Mouse (Mus musculus) gastrocnemius, postnatal 36 days (tissue): ENCODE measurements around the gene Rdh16. TPM values are rescaled to one million over a fixed set of nuclear protein-coding genes. Genes with fewer than 3 reads are reported as not detected.
"Not testable (repeated sequence)": the region's sequence is repeated elsewhere in the genome, so short reads cannot be mapped to it uniquely, and the experiment has no call there.

Source experiments
- DNase-seq, 2 experiments: peaks; one replicate each; pipeline ENCODE4 v3.0.0; 2022
- intact Hi-C: fragments of 180-260 bp; cut with DNase I; formaldehyde crosslinking; loops from one replicate; pipeline ENCODE4 v1.15.1; 2025
- total RNA-seq, 2 experiments: library from RNA; stranded (reverse); gene quantifications; 2 replicates each; pipeline ENCODE4 v1.2.3; 2021

Rdh16 gene
- total RNA-seq, 2 experiments from 2014 or later, result not detected

DNA sequence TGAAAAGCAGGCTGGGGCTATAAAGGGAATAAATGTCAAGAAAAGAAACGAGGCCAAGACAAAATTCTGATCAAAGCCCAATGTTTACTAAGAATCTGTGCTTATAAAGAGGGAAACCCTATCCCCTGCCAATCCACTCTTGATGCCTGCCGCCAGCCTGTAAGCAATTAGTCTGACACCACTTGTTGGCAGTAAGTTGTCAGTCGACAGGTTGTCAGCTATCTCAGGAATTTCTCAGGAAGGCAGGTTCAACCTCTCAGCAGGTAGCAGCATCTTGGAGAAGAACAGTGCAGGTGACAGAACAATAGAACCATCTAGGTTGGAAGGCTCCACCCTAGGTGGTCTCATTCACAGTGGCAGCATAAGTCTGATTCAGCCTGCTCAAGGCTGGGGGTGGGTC is 28.2 kb downstream of the Rdh16 start:
- intact Hi-C loops, result no loop called here
- DNase-seq, result no peak

DNA sequence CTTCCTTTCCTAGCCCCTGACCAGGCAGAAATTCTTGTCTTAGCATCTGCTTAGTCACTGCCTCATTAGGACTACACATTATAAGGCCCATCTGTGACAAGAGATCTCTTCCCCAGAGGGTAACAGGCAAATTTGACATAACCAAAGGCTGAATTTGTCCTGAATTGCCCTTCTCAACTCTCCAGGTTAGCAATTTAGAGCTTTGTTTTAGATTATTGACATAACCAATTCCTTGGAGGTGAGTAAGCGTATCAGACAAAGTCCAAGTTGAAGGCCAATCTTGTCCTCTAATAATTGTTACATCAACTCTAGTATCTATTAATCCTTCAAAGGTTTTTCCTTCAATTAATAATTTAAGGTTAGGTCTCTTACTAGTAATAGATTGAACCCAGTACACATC is 33.2 kb downstream of the Rdh16 start:
- intact Hi-C loops, DNase-seq: not testable (repeated sequence)

DNA sequence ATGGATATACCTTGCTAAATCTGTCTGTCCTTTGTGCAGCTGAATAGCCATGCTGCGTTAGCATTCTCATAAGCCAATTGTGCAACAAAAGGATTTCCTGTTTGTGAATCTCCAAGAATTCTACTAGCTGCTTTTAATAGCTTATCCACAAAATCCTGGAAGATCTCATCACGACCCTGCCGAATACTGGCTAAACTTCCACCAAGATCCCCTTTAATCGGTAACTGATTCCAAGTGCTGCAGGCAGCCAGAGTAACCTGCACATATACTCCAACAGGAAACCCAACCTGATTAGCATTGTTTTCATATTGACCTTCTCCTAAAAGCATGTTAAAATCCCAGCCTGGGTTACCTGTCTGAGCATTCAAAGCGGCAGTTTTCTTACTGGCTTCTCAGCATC is 34.3 kb downstream of the Rdh16 start:
- intact Hi-C loops, result no loop called here
- no peak for DNase-seq

DNA sequence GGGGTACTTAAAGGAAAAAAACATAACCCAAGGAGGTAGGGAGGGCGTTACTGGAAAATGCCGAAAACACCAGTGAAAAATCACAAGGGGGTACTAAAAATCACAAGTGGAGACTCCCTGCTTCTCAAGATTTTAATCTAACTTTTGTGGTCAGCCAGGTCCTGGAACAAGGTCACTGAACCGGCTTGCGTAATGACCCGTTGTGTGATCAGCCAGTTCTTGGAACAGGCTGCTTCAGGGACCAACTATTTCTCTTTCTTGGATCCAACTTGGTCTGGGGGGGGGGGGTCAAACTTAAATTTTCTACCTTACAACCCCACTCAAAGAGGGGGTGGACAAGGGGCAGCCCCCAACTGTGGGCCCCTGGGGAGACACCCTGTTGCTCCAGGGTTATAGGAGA is 36.8 kb downstream of the Rdh16 start:
- DNase-seq, intact Hi-C loops: not testable (repeated sequence)

DNA sequence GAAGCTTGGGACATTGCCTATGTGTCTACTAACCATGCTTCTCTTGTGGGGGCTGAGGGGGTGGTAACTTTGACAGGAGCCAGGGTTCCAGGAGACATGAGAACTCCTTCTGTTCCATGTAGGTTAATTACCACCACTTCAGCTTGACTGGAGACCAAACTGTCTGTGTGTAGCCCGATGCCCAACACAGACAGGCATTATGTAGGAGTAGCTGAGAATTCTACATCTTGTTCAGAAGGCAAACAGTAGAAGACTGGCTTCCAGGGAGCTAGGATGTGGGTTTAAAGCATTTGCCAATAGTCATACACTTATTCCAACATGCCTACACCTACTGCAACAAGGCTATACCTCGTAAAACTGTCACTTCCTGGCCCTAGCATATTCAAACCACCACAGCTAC is 37.6 kb downstream of the Rdh16 start:
- intact Hi-C loops, result no loop called here
- no peak for DNase-seq

DNA sequence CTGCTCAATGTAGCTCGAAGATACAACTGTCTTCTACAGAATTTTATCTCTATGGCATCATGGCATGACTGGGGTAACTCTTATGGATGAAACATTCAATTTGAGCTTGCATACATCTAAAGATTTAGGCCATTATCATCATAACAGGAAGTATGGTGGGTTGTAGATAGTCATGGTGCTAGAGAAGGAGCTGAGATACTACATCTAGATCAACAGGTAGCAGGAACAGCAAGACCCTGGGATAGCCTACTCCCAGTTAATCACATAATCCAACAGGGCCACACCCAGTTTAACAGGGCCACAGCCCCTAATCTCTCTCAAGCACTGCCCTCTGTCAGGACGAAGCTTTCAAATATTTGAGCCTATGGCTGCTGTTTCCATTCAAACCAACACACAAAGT is 39.8 kb downstream of the Rdh16 start:
- no peak for DNase-seq
- intact Hi-C loops, result no loop called here

DNA sequence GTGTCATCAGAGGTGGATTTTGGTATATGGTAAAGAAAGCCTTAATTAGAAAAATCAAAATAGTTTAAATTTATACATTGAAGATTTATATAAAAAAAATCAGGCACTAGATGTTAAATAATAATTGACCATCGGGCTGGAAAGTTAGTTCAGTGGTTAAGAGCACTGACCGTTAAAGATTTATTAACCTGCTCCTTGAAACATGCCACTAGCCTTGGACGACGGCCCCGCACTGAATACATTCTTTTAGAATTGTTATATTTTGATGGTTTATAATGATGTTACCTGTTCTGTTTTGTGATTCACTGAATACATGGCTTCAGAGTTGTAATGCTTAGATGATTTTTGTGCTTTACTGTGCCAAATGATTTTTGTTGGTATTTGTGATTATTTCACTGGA is 45.0 kb downstream of the Rdh16 start:
- DNase-seq, intact Hi-C loops: not testable (repeated sequence)

DNA sequence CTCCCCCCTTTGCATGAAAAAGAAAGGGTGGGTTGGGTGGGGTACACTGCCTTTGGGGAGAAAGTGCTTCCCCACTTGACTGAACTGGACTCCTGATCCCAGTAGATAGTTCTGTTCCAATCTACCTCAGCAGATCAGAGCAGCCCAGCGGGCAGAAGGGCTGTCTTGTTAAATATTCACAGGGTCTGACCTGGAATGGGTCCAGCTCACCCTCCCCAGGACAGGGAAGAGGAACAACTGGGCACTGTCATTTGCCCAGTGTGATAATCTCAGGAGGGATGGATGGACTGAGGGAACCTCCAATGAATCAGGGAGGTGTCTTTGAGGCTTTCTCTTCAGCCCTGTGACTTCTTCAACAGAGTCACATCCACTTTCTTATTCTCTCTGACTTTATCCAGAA is 47.1 kb downstream of the Rdh16 start:
- intact Hi-C loops, result no loop called here

DNA sequence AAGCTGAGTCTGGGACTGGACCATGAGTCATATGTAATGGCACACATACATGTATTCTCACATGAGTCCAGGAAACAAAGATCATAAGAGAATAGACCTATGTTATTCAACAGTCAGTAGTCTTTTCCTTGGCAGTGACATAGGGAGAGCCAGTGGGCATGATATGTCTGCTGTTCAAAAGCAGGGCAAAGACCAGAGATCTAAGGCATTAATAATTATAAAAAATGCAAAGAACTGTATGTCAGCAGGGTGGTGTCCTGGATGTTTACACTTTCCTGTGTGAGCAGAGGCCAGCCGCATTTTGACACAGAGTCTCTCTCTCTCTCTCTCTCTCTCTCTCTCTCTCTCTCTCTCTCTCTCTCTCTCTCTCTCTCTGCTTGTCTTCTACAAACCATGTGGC is 48.7 kb downstream of the Rdh16 start, which contains the start of gene Rdh19:
Gene Rdh19 (plus strand): TSS at position 301 of the 400 bp plus-strand sequence.
- DNase-seq, result no peak
- intact Hi-C loops, result no loop called here

More for the DNA sequence above, 47.1 kb downstream of the Rdh16 start:
- no peak for DNase-seq

DNA sequence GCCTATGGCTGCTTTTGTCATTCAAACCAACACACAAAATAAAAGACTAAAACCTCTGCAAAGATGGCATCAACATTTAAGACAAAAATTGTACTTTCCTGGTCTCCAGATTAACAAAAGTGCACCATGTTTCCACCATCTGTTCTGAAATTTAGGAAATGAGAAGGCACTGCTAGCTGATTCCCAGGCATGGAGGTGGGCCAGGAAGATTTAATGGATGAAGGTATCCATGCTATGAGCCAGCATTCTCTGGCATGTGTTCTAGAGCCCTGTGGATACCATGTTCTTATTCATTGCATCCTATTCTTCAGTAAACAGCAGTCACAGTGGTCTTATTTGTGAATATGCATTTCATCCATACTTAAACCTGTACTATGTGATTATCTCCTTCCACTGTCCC is 55.4 kb downstream of the Rdh16 start:
- intact Hi-C loops, result no loop called here
- DNase-seq, result no peak

DNA sequence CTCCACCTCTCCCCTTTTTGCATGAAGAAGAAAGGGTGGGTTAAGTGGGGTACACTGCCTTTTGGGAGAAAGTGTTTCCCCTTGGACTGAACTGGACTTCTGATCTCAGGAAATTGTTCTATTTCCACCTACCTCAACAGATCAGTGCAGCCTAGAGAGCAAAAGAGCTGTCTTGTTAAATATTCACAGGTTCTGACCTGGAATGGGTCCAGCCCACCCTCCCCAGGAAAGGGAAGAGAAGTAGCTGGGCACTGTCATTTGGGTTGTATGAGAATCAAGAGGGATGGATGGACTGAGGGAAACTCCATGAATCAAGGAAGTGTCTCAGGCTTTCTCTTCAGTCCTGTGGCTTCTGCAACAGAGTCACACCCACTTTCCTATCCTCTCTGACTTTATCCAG is 64.0 kb downstream of the Rdh16 start:
- intact Hi-C loops, result no loop called here
- DNase-seq, result no peak

DNA sequence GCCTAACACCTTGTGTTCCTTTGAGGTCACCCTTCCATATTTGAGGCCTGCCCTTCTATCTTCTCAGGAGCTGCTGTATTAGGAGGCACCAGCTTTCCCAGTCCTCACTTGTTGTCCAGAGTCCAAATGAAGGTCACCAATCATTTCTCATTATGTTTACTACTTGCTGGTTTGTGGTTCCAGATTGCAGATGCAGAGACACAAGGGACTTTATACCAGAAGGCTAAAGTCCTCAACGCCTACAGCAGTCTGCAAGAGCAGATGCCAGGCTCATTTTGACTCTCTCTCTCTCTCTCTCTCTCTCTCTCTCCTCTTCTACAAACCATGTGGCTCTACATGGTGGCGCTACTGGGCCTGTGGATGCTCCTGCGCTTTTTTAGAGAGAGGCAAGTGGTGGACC is 65.3 kb downstream of the Rdh16 start, which contains the start of gene Rdh16f2:
Gene Rdh16f2 (plus strand): TSS at position 243 of the 400 bp plus-strand sequence.
- intact Hi-C loops, result no loop called here
- no peak for DNase-seq

DNA sequence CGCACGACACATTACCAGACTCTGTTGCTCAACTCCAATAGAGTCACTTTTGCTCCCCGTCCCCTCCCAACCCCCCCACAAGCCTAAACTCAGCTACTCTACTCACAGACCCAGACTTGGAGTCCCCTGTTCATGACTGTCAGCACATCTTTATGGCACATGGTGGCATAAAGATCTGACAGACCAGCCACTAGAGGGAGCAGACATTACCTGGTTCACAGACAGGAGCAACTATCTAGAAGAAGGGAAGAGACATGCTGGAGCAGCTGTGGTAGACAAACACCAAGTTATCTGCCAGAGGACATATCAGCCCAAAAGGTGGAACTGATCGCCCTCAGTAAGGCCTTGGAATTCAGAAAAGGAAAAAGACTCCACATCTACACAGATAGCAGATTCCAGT is 71.5 kb downstream of the Rdh16 start:
- intact Hi-C loops, result no loop called here
- DNase-seq, result no peak

DNA sequence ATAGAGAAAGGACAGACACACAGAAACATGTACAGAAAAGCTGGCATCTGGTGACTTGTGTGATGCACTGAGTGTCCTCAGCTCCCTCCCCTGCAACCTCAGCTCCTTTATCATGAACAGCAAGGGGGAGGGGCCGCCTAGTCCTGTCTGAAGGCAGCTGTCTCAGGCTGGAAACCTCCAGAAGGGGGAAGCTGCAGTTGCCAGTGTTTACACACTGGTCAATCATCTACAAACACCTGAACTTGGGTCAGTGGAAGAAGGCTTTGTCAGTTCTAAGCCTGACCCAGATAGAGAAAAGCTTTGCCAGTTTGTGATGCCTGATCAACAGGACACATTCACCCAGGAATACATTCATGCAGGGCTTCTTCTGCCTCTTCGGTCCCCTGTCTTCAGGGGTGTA is 76.7 kb downstream of the Rdh16 start:
- DNase-seq, result no peak
- intact Hi-C loops, result no loop called here

DNA sequence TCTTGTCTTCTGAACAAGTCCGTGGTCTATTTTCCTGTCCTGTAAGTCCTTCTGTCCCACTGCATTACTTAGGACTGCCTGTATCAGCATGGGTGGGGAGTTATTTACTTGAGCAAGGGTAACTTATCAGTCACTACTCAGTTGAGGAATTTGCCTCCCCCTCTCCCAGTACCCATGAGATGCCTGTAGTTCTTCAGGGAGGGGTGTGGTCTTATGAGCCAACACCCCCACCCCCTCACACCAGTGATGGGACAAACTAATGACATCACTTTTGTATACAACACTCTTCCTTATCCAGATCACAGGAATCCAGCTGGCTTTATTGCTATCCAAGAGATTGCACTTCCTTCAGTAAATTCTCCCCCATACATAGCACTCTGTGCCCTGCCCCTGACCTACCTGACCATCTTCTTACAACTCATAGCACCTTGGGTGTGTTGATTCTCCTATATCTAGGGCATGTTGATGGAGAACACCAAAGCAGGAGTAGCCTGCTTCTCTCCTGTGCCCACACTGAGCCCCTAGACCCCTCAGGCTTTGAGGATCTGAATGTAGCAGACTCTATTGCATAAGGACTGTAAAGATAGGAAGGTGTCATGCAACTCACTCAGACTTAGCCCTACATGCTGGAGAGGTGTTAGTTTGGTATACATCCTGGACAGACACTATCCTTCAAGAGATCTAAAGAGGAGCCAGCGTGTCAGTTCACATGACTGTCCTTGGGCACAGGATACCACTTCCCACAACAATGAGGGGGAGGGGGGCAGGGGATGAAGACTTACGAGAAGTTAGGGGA is 77.5 kb downstream of the Rdh16 start:
- DNase-seq, result no peak
- intact Hi-C loops, result no loop called here

DNA sequence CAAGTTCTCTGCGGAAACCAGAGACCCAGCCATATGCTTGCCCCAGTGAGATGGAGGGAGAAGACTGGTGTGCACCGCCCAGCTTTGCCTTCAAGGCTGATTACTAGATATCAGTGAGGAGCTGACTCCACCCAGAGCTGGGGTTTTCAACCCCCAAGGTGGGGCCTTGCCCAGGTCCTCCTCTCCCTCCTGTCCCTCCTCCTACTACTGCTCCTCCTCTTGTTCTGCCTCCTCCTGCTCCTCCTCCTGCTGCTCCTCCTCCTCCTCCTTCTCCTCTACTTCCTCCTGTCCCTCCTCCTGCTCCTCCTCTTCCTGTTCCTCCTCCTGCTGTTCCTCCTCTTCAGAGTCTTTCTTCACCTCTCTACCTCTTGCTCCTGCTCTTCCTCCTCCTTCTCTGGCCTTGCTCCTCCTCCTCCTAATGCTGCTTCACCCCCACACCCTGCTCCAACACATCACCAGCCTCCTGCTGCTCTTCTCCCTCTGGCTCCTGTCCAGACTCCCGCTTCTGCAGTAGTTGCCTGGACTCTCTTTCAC is 78.3 kb downstream of the Rdh16 start:
- no peak for DNase-seq
- intact Hi-C loops, result no loop called here

DNA sequence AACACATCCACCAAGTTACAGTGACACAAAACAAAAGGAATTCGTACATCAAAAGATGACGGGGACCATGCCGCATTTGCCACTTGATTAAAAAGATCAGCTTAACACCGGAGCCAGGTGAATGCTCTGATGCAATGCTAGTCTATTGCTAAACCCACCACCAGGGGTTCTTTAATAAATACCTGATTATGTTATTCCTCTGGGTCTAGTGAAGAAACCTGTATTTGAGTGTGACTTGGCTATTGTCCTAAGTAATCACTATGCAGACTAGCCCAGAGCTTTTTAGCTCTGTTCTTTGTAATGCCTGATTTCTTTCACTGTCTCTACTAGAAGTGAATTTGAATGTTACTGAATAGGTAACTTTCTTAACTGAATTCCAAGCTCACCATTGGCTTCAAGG is 80.1 kb downstream of the Rdh16 start:
- no peak for DNase-seq

DNA sequence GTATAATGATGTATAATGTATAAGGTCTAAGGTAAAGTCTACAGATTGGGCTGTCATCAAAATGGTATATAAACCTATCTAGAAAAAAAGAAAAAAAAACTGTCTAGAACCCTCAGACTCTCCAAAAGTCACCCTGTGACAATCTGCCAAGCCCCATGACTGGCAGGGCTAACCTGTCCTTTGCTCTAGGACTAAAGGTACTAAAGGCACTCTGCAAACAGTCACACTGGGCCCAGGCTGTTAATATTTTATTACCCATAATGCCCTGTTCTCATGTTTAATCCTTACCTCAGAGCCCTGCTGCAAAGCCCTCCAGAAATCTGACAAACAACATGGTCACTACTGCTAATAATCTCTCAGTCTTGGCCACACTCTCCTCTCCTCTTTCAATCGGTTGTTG is 85.6 kb downstream of the Rdh16 start:
- DNase-seq, result no peak
- intact Hi-C loops, result no loop called here

More for the DNA sequence above, 80.1 kb downstream of the Rdh16 start:
- intact Hi-C loops, result no loop called here

DNA sequence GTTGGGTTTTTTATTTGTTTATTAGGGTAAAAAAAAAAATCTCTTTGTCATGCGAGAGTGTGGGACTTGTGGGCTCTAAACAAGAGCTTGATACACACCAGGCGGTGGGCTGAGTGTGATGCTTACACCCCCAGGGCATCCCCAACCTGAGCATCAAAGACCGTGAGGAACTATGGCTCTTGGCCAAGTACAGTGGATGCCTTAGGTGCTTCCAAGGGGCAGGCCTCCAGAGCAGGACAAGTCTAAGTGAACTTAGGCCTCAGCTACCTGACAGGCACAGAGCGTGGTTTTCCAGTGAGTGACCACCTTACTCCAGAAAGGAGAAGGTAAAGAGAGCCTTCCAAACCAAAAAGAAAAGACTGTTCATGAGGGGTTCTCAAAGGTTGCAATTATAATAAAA is 86.0 kb downstream of the Rdh16 start:
- intact Hi-C loops, result no loop called here

DNA sequence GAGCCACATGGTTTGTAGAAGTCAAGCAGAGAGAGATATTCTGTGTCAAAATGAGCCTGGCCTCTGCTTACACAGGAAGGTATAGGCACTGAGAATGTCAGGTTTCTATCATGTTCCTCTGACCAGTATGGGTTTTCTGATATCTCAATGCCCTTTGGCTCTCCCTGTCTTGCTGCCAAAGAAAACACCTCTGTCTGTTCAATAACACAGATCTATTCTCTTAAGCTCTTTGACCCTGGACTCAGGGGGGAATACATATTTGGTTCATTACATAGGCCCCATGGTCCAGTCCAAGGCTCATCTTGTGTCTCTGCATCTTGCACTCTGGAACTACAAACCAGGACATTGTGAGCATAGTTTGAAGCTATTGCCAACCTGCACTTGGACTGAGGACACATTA is 87.7 kb downstream of the Rdh16 start, which contains the start of gene Rdh7:
Gene Rdh7 (minus strand): TSS at position 213 of the 400 bp plus-strand sequence.
- no peak for DNase-seq
- intact Hi-C loops, result no loop called here

More for the DNA sequence above, 86.0 kb downstream of the Rdh16 start:
- no peak for DNase-seq

DNA sequence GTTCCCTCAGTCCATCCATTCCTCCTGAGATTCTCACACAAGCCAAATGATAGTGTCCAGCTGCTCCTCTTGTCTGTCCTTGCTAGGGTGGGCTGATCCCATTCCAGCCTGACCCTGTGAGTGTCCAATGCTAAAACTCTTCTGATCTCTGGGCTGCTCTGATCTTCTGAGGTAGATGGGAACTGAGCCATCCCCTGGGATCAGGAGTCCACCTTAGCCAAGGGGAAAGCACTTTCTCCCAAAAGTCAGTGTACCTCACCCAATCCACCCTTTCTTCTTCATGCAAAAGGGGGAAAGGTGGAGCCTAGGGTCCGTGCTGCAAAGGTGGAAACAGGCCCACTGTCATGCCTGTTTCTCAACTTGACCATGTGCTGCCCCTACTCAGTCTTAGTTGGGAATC is 90.5 kb downstream of the Rdh16 start:
- no peak for DNase-seq
- intact Hi-C loops, result no loop called here
